Mouse (Mus musculus) cortical plate, adult 2 months (tissue): ENCODE data around the gene Arx. TPM values are rescaled to one million over a fixed set of nuclear protein-coding genes. Genes with fewer than 3 reads are reported as not detected.

ENCODE experiments used
- H3K27ac ChIP-seq: fragments of 200-500 bp; 2 replicates; pipeline ENCODE4 v1.5.1; 2012; ENCODE audit warnings: low read length, control low read depth, inconsistent platforms; ENCODE audit not compliant: insufficient read depth
- H3K4me1 ChIP-seq: fragments of 200-500 bp; 2 replicates; pipeline ENCODE4 v1.6.1; 2011; ENCODE audit warnings: low read length; ENCODE audit not compliant: control insufficient read depth, insufficient read depth
- H3K4me3 ChIP-seq: fragments of 200-500 bp; 2 replicates; pipeline ENCODE4 v1.5.1; 2011; ENCODE audit warnings: mild to moderate bottlenecking, low read length, control low read depth; ENCODE audit not compliant: insufficient read depth
- CTCF ChIP-seq: fragments of 200-500 bp; IDR thresholded peaks from 2 replicates; pipeline ENCODE4 v1.5.1; 2011; ENCODE audit warnings: mild to moderate bottlenecking, control low read depth, low read length; ENCODE audit not compliant: insufficient read depth; ENCODE audit errors: extremely low read depth
- POLR2A ChIP-seq: fragments of 200-500 bp; IDR thresholded peaks from 2 replicates; pipeline ENCODE4 v1.6.1; 2011; ENCODE audit warnings: mild to moderate bottlenecking, low read length, control low read depth; ENCODE audit not compliant: insufficient read depth; ENCODE audit errors: extremely low read depth
- polyA plus RNA-seq: library from polyadenylated mRNA; depleted of rRNA; stranded (reverse); fragments of >200 nt; gene quantifications from 2 replicates; pipeline ENCODE4 v1.2.3, GENCODE M21; 2012

Gene Arx
- polyA plus RNA-seq, 1 experiment = 19.5 TPM

DNA sequence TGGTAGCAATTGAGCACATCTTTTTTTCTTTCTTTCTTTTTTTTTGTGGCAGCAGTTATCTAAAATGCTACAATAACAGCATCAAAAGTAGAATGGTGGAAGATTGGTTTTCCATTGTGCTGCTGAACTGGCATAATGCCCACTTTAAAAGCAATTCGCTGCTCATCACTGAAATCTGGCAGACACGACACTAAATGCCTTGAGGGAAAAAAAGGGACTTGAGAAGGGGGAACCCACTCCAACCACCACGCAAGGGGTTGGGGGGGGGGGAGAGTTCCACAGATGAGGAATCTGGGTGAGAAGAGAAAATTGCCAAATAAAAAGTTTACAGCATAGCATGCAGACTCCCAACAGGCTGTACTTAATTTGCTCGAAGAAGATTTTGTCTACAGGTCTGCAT lies 31.3 kb downstream of the Arx start:
- no peak for TF ChIP-seq CTCF
- TF ChIP-seq POLR2A = no peak

DNA sequence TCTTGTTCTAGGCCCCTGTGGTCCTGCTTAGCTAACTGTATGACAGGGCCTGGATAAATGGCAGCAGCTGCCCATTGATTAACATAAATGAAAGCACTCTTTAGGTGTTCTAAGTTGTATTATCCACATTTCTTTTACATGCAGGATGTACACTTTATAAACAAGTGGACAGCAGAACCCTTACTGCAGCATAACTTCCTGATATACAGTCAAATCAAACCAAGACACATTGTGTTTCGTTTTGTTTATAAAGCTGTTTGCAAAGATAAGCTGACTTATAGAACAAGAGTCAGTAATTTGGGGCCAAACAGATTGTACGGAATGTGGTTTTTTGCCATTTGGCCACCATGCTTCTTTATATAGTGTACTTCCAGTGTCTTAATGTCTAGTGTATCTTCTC lies 33.7 kb downstream of the Arx start:
- TF ChIP-seq POLR2A = no peak
- TF ChIP-seq CTCF = no peak
- H3K4me3 ChIP-seq = no peak overlapping the region
- H3K27ac ChIP-seq = no peak overlapping the region
- no peaks in the 10 kb centered on the region for H3K4me1 ChIP-seq

More for the DNA sequence above, 31.3 kb downstream of the Arx start:
- no peak overlapping the region for H3K27ac ChIP-seq
- no peaks in the 10 kb centered on the region for H3K4me1 ChIP-seq
- no peak overlapping the region for H3K4me3 ChIP-seq

DNA sequence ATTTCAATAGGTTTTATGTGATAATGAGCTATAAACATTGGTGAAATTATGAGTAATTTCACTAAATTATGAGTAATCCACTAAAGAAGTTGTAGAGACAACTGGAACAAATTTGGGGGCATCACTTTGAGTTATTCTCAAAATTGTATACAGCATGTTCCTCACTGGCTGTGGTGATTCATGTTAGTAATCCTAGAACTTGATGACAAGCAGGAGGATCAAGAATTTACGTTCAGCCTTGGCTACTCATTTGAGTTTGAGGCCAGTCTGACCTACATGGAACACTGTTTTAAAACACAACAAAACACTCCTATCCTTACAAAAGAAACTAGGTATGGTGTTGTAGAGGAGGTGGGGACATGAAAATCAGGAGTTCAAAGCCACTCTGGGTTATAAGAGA lies 35.1 kb downstream of the Arx start:
- Histone ChIP-seq H3K4me1 (no peaks in the 10 kb centered on the region), H3K27ac (no peak overlapping the region), H3K4me3 (no peak overlapping the region)
- TF ChIP-seq POLR2A (no peak), CTCF (no peak)
